Mouse (Mus musculus) heart, postnatal 25 days (tissue): ENCODE measurements around the gene Mlxip. TPM values are rescaled to one million over a fixed set of nuclear protein-coding genes. Genes with fewer than 3 reads are reported as not detected.
A peak's percentile ranks its signal among the peaks of the same experiment; 100 is the strongest.

Source experiments
- DNase-seq: peaks from one replicate; pipeline ENCODE4 v3.0.0; 2022; ENCODE audit warnings: low spot score
- intact Hi-C: fragments of 180-260 bp; cut with DNase I; formaldehyde crosslinking; loops from one replicate; pipeline ENCODE4 v1.15.1; 2025
- total RNA-seq, 2 experiments: library from RNA; stranded (reverse); gene quantifications; 2 replicates each; pipeline ENCODE4 v1.2.3; 2021

Gene Mlxip
- total RNA-seq, 2 experiments from 2014 or later = 23.0 to 25.7 TPM

DNA sequence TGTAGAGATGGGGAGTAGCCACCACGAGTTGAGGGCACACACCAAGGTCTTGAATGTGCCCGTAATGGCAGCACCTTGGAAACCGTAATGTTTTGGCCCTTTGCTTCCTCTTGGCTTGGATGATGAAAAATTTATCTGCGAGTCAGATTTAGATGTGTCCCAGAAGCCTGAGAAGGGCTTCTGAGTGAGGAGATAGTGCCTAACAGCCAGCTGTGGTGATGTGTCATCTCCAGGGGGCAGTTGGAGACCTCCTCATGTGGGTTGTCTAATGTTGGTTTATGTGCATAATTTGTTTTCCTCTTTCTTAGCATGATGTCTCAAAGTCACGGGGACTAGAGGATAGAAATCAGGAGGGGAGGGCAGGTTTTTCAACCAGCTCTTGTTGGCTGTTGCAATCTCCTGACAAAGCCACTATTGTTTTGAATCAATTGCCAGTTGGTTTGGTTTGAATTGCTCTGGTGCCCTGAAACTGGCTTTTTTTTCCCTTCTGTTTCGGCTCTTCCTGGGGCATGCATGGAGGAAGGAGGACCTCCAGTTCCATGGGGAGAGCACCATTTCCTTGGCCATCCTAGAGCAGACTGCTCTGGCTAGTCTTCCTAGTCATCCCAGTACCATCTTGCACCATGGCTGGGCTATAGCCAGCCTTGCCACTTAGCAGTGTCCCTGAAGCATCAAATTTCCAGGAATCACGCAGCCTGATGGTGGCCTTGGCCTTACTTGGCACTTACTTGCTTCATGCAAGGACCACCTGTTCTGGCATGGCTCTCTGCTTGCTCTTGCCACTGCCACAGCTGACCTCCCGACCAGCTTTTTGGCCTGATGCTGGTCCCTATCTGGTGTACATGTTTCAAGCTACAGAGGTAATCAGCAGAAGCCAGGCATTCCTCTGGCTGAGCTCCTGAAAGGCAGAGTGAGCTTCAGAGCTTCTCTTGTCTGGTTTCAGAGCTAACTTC is 22.2 kb downstream of the Mlxip start:
- intact Hi-C loops = no loop called here
- no peak for DNase-seq

DNA sequence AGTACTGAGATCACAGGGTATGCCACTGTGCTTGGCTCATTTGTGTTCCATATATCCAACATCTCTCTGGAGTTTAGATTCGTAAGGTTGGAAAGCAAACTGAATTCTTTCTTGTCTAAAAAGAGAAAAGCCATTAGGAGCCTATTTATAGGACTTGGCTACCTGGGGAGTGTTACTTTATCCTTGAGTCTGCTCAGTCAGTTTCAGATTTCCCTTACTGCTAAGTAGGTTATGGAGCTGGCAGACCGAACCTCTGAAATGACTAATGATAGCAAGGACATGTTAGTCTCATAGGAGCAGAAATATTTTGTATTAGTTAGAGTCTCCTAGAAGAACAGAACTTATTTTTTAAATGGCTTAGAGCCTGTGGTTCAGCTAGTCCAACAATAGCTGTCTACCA is 29.3 kb downstream of the Mlxip start:
- no peak for DNase-seq
- intact Hi-C loops = no loop called here

DNA sequence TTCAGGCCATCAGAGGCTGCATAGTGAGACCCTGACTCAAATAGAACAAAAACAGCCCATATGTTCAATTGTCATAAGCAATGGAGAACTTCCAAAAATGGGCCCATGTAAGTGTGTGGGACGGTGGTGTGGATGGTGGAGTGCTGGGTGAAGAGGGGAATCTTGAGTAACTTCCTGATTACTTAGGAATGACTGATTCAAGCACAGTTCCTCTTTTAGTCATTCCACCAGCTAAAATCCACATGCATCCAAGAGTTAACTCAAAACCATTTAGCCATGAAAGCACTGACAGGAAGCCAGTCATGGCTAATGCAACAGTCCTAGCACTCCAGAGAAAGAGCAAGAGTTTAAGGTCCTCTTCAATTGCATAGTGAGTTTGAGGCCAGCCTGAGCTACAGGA is 33.0 kb downstream of the Mlxip start:
- intact Hi-C loops = no loop called here
- no peak for DNase-seq

DNA sequence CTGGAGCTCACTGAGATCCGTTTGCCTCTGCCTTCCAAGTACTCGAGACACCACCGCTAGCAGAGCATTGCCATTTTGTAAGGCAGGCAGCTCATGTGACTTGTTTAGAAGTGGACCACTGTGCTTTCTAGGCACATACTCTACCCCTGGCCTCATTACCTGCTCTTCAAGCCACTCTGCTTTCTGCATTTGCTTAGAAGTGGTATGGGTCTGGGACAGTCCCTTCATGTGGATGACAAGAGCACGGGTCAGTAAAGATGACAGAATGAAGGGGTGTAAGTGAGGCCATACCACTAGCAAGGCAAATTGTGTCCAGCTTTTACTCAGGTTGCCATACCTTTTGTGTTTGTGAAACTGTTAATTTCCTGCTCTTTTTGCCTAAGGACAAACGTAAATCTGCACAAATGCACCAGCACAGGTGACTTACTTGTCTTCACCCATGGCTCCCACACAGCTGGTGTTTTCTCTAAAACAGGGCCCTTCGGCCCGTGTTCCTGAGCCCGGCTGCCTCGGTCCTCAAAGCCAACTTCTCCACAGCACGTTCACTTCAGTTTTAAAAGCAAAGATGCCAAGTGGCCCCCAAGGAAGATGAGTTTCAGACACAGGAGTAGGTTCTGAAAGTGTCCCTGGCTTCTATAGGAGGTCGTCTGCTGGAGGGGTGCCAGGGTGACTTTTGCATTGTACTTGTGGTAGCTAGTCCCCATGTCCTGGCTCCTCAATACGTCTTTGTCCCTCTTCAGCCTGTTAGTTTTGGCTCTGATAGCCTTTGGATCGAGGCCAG is 37.1 kb downstream of the Mlxip start:
- intact Hi-C loops = loop anchor here (2.0 kb wide), 1 partner anchor 37 kb away; the partner anchor contains the start of gene Mlxip
- DNase-seq = peak; percentile 54

DNA sequence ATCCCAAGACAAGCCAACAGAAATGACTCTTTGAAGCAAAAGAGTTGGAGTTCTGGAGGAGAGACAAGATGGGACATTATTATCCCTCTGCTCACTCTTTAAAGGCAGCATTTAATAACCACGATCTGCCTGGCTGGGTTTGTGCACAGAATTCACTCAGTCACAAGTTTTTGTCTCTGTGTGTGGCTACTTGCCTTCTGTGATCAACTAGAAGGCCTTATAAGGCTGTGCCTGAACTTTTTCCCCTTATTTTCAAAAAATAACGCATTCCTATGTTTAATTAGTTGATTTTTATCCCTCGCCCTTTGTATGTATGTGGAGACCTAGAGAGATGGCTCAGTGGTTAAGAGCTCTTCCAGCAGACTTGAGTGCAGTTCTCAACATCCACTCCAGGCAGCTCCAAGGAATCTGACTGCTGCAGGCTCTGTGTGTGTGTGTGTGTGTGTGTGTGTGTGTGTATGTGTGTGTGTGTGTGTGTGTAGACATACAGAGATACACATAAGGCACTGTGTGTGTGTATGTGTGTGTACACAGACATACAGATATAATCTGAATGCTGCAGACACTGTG is 37.8 kb downstream of the Mlxip start:
- intact Hi-C loops = loop anchor here (2.0 kb wide), 1 partner anchor 38 kb away; the partner anchor contains the start of gene Mlxip
- no peak for DNase-seq

DNA sequence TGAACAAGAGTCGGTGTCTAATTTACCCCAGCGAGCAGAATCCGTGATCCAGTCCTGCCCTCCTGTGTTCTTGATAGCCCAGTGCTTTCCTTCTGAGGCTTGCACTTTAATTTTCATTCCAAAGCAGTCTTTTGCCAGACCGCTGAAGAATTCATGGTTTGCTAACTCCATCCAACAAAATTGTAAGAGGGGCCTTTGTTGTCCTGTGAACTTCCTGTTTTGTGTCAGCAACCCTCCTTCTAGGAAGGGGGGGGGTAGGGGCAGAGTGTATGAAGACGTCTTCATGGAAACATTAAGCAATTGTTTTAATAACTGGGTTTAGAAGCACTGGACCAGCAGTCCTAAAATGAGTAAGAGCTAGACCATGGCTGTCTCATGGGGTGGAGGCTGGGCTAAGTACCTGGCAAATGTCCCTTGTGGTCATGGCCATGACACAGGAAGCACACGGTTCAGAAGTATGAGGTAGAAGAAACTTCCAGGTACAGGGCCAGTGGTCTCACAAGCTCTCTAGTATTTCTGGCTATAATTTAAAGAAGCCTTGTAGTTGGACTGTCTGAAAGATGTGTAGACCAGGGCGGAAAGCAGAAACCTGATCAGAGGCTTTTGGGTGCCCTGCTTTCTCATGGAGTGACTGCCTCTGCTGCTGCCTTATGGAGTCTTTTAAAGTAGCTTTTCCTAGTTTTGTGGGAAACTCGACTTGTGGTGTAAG is 41.6 kb downstream of the Mlxip start:
- DNase-seq = peak; percentile 17
- intact Hi-C loops = loop anchor here (1.0 to 5.0 kb wide), 4 partner anchors 59 to 184 kb away; partner anchors contain the start of gene Wdr66

DNA sequence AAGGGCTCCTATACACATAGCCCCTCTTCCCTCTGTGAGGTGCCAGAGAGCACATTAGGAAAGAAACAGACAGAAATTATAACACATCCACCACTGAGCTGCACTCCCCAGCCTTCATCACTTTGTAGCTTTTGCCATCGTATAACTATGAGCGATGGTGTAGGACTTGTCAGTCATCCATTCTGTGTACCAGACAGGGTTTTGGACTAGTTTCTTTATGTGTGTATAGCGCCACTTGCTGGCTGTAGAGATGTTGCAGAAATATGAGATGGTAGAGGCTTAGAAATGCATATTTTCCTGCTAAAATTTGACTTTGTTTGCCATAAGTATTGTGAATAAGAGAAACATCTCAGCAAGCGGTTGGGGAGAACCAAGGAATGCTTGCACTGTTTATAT is 42.2 kb downstream of the Mlxip start:
- no peak for DNase-seq
- intact Hi-C loops = loop anchor here (1.0 to 5.0 kb wide), 4 partner anchors 59 to 184 kb away; partner anchors contain the start of gene Wdr66

DNA sequence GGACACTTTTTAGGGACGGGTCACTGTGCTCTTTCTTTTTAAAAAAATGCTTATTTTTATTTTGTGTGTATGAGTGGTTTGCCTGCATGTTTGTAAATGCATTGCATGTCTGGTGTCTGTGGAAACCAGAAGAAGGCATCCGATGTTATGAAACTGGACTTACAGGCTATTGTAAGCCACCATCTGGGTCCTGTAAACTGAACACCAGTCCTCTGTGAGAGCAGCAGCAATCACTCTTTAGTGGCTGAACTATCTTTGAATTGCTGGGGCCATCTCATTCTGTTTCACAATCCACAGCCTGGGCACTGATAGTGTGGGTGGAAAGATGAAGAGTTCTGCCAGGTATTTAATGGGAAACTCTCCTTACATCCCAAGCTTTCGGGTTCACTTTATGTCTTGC is 43.8 kb downstream of the Mlxip start:
- intact Hi-C loops = loop anchor here (5.0 kb wide), 2 partner anchors 156 to 186 kb away; partner anchors contain the start of gene Wdr66
- DNase-seq = no peak

DNA sequence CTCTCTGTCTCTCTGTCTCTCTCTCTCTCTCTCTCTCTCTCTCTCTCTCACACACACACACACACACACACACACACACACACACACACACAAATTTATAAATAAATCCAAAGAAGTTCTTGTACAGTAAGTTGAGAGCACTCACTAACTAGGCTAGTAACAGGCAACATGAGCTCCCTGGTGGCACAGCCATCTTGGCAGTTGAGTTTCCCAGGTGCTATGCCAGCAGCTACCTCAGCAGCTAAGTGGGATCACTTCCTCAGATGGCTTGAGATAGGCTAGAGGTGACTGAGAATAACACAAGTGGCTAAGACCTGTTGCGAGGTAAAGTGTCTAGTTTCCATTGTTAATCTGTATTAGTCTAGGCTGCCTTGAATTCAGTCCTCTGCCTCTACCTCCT is 44.7 kb downstream of the Mlxip start:
- intact Hi-C loops = loop anchor here (5.0 kb wide), 2 partner anchors 157 to 187 kb away; partner anchors contain the start of gene Wdr66

DNA sequence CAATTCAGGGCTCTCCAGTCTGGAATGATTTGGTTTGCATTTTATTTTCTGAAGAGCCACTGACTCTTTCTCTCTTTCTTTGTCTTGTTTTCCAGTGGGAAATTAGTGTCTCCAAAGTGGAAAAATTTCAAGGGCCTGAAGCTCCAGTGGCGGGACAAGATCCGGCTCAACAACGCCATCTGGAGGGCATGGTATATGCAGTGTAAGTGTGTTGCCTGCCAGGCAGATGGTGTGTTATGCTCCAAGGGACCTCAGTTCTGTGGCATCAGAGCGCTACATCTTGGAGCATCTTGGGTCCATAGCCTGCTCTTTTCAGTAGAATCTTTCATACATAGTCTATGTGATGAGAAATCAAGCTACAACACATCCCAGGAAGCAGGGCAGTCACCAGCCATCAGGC is 45.3 kb downstream of the Mlxip start:
- intact Hi-C loops = loop anchor here (5.0 kb wide), 2 partner anchors 158 to 188 kb away; partner anchors contain the start of gene Wdr66

More for the DNA sequence above, 44.7 kb downstream of the Mlxip start:
- DNase-seq = no peak

DNA sequence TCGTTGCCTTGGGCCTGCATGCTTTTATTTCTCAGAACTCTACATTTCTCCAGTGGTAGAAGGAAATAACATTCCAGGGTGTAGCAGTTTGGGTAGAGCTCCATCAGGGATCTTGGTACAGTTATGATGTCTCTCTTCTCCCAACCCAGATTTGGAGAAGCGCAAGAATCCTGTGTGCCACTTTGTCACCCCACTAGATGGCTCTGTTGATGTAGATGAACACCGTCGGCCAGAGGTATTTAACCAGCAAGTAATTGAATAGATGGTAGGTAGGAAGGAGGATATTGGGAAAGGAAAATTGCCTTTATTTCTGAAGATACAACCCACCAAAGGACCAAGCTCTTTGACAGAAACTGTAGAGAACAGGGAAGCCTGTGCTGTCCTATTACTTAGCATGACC is 46.1 kb downstream of the Mlxip start:
- intact Hi-C loops = no loop called here
- no peak for DNase-seq

More for the DNA sequence above, 45.3 kb downstream of the Mlxip start:
- no peak for DNase-seq

DNA sequence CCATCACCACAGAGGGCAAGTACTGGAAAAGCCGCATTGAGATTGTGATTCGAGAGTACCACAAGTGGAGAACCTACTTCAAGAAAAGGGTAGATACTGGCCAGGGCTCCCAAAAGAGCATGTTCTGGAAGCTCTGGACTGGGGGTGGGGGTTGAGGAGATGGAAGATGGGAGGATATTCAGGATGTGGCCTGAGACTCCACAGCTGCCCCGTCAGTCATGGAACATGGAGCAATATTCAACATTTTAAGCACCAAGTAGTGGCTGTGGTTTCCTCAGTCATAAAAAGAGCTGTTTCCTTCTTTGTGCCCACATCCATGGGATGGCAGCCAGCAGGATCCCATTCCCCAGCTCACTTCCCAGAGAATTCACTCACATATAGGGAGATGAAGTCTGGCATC is 47.7 kb downstream of the Mlxip start:
- intact Hi-C loops = no loop called here
- no peak for DNase-seq

DNA sequence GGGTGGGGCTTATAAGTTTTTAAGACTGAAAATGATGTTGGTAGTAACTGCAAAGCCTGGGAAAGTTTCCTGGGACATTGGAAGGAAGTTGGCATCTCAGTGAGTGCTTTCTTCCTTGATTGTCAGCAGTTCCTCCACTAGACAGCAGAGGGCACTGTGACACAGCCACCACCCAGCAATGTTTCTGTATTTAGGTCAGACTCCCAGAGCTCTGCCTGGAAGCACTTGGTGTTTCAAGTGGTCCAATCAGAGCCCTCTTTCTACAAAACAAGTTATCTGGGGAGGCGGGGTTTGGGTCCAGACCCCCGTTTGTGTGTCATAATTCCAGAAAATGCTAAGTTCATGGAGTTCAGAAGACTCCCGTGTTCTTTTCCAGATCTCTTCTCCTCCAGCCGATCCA is 49.5 kb downstream of the Mlxip start:
- peak; percentile 49 for DNase-seq
- intact Hi-C loops = loop anchor here (1.0 kb wide), 1 partner anchor 55 kb away; no protein-coding TSS in a partner anchor

DNA sequence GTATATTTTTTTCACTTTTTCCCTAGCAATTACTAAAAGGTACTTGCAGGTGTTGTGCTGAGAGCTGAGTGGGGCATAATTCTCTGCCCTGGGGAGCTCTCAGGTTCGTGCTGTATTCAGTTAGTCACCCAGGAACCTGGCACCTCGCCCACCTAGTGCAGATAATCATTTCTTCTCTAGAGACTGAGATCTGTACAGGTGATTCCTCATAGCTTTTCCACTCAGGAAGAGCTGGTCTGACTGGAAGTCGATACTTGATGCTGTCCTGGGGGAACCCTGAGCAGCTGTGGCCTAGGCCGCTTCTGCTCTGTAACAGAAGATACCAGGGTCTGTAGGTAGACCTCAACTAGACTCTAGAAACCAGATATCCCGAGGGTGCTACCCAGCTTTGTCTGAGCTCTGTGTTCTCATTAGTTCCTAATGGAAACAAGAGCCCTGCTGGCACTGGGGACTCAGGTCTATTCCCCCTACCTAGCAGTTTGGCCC is 50.3 kb downstream of the Mlxip start:
- DNase-seq = no peak
- intact Hi-C loops = loop anchor here (1.0 to 5.0 kb wide), 2 partner anchors 54 to 167 kb away; no protein-coding TSS in a partner anchor

DNA sequence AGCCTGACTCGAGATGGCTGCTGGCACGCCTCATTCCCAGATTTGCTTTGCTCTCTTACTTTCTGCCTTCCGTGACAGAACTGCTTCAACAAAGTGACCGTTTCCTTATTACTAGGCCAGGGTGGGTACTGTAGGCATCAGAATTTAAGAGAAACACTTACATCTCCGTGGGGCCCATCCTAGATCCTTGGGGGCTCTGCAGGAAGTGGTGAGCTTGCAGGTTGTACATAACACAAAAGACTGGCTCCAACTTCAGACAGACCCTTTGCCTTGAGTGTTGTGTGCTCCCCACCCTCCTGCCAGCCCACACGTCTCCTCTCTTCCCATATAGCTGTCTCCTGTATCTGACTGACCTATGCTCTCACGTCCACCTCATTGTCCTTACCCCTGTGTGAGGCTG is 57.3 kb downstream of the Mlxip start:
- DNase-seq = no peak
- intact Hi-C loops = no loop called here

DNA sequence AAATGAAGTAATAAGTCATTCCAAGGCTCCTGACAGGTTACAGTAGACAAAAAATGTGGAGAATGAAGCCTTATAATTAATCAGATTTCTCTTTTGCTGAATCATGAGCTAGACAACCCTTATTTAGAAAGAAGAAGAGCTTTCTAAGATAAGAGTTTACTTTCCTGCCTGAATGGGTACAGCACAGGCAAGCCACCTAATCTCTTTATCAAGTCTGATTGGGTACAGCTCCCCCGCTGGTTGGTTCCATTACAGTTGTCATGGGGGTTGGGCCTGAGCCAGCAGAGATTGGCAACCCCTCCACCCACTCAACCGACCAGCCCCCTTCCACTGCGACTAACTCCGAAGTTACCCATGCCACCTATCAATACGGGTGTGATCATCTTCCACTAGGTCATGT is 66.8 kb downstream of the Mlxip start:
- DNase-seq = no peak
- intact Hi-C loops = no loop called here

DNA sequence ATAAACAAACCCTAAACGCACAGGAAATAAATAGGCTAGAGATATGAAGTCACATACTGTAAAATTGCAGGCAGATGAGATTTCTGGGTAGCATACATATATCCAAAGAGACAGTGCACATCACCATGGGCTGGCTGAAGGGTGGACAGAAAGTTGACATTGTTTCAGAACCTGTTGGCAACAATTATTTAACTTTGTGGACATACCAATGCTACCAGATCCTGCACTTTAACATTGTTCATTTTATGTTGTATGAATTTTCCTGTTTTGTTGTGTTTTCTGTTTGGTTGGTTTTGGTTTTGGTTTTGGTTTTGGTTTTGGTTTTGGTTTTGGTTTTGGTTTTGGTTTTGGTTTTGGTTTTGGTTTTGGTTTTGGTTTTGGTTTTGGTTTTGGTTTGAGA is 70.0 kb downstream of the Mlxip start:
- intact Hi-C loops = no loop called here
- DNase-seq = no peak

DNA sequence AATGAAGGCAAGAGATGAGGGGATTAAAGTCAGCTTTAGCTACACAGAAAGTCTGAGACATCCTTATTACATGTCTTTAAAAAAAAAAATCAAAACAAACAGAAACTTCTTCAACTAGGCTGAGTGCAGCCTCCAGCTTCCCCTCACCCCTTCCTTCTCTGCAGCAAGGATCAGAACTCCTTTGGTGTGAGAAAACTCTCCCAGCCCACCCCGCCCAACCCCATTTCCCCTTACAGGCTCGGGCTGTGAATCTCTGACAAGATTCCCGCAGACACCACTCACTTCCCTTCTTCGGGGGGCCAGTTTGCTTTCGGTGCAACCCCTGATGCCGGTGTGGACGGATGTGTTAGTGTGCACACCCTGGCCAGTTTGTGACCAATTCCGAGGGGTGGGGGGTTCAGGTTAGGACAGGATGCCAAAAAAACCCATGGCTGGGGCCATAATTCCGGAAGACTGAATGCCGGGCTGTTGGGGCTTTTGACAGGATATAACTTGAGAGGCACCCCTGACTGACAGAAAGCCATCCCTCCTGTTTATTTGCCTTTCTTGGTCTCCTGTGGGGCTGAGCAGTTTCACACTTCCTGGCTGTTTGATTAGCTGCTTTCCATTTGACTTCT is 76.3 kb downstream of the Mlxip start:
- intact Hi-C loops = no loop called here
- no peak for DNase-seq

DNA sequence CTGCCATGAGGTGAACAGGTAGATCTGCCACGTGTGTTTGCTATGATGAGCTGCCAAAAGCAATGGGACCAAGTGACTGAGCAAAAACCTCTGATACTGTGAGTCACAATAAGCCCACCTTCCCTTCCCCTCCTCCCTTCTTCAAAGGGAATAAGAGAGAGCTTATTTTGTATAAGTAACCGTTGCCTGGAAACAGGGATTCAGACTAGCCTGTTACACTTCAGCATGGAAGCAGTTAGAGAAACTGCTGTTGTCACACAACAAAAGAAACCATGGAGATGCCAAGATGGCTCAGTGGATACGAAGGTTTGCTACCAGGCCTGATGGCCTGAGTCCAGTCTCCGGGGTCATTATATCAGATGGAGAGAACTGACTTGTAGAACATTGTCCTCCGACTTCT is 79.2 kb downstream of the Mlxip start:
- intact Hi-C loops = no loop called here
- DNase-seq = no peak
